Mouse (Mus musculus): ENCODE data around the gene Pik3cd.
A peak's percentile ranks its signal among the peaks of the same experiment; 100 is the strongest.
"Not testable (repeated sequence)": the region's sequence is repeated elsewhere in the genome, so short reads cannot be mapped to it uniquely, and the experiment has no call there.

Pik3cd gene

DNA sequence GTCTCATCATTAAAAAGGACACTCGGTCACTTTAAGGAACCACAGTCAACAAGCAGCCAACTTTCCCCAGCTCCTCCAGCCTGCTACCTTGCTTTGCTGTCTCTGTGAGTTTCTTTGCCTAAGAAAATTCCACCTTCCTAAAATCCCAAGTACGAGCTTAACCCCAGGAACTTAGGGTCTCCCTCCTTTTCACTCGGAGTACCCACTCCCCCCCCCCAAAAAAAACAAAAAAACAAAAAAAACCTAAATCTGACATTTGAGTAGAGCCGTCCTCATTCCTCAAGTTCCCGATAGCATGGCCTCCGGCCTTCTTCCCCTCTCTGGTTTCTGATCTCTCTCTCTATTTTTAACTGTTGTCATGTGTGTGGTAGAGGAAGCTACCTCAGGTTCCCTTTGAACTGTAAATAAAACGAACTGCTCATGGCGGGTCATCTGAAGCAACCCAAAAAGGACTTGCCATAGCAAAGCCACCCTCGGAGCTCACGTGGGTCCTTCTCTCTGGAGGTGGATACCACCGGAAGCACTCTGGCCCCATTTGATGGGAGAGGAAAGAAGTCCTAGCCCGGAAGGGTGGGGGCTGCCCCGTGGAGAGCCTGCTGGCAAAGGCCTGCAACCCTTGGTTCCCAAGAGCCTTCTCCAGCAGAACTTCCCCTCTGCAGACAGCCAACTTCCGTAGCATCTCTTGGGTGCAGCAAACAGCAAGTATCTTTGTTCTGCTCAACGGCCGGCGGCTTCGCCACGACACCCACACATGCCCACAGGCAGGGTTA is at the start of gene Pik3cd:
Pik3cd (minus strand) TSS at position 362 of the 770 bp plus-strand sequence.
- no peaks in the 10 kb centered on the region for H3K27me3 ChIP-seq (ENCODE audit: control insufficient read depth, insufficient read depth, low read length, poor library complexity, severe bottlenecking)
- DNase-seq (ENCODE audit: low read depth, low spot score): peak; percentile 77
- peaks cover 2% of the 10 kb centered on the region; the same call in 1 of the 2 replicates for H3K36me3 ChIP-seq (ENCODE audit: control insufficient read depth, insufficient read depth, low read length, poor library complexity, severe bottlenecking)

DNA sequence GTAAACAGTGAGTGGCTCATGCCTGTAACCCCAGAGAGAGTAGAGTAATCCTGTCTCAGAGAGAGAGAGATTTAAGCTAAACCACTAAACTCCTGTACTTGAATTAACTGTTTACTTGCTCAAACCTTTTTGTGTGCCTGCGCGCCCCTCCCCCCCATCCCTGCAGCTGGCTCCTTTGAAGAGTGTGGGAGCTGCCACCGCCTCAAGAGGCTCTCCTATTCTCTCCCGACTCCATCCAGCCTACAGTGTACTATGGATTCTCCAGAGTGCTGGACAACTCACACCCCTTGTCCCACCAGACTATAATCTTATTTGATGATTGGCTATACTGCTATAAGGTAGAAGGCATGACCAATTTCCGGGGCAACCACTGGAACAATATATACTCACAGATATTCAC is 48.3 kb upstream of the Pik3cd start:
- H3K36me3 ChIP-seq (ENCODE audit: control insufficient read depth, insufficient read depth, low read length, poor library complexity, severe bottlenecking): peaks cover 1% of the 10 kb centered on the region
- H3K27me3 ChIP-seq (ENCODE audit: control insufficient read depth, insufficient read depth, low read length, poor library complexity, severe bottlenecking): no peaks in the 10 kb centered on the region
- no peak for DNase-seq (ENCODE audit: low read depth, low spot score)

DNA sequence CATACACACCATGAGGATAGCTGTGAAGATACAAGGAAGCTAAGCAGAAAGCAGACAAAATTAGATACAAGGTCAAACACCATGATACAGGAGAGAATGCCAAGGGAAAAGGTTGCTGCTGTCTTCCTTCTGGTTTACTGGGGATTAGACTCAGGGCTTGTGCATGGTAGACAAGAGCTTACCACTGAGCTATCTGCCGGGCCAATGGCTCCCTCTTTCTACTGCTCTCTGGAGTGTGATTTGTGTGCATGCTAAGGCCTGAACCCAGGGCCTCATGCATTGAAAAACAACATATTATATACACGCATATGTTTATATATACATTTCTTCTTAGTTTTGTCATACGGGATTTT is 47.3 kb upstream of the Pik3cd start:
- H3K36me3 ChIP-seq (ENCODE audit: control insufficient read depth, insufficient read depth, low read length, poor library complexity, severe bottlenecking); H3K27me3 ChIP-seq (ENCODE audit: control insufficient read depth, insufficient read depth, low read length, poor library complexity, severe bottlenecking); DNase-seq (ENCODE audit: low read depth, low spot score): not testable (repeated sequence)

DNA sequence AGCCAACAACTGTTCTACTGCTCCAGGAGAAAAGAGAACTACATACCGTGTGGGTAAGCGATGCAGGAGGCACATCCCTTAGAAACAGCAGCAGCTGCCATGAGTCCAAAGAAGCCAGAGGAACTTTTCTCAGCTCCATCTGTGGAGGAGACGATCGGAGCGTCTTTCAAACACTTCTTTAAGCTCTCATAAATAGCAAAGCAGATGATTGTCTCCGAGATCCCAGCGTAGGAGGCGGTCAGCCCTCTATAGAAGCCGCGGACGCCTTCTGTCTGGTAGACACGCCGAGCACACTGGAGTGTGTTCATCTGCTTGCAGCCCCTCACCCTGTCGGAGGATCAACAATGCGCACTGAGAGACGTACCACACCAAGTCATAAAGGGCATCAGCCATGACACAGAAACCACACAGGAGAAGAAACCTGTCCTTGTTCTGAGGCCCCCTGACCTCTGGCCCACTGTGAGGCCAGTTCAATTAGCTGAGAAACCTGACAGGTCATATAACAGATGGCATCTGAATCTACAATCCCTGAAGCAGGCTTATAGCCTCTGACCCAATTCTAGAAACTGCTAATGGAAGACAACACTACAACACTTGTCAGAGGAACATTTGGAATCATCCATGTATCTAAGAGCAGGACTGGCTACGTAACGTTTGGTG is 46.8 kb upstream of the Pik3cd start:
- no peaks in the 10 kb centered on the region for H3K27me3 ChIP-seq (ENCODE audit: control insufficient read depth, insufficient read depth, low read length, poor library complexity, severe bottlenecking)
- H3K36me3 ChIP-seq (ENCODE audit: control insufficient read depth, insufficient read depth, low read length, poor library complexity, severe bottlenecking): peaks cover 1% of the 10 kb centered on the region
- DNase-seq (ENCODE audit: low read depth, low spot score): no peak

DNA sequence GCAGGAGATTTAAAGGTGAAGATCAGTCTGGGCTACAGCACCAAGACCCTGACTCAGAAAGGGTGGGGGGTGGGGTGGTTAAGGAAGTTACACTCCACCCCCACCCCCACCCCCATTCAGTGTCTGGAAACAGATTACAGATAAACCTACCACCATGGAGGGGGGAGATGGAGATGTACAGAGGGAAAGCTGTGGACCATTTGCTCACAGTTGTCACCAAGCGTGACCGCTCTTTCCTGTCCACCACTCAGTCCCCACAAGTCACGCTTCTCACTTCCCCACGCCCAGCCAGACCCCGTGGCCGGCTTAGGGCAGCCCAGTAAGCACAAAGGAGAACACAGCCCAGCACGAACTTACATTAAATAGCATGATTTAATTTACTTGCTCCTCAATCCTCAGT is 41.7 kb upstream of the Pik3cd start:
- DNase-seq (ENCODE audit: low read depth, low spot score): no peak
- Histone ChIP-seq H3K36me3 (ENCODE audit: control insufficient read depth, insufficient read depth, low read length, poor library complexity, severe bottlenecking) (peaks cover 1% of the 10 kb centered on the region), H3K27me3 (ENCODE audit: control insufficient read depth, insufficient read depth, low read length, poor library complexity, severe bottlenecking) (no peaks in the 10 kb centered on the region)

DNA sequence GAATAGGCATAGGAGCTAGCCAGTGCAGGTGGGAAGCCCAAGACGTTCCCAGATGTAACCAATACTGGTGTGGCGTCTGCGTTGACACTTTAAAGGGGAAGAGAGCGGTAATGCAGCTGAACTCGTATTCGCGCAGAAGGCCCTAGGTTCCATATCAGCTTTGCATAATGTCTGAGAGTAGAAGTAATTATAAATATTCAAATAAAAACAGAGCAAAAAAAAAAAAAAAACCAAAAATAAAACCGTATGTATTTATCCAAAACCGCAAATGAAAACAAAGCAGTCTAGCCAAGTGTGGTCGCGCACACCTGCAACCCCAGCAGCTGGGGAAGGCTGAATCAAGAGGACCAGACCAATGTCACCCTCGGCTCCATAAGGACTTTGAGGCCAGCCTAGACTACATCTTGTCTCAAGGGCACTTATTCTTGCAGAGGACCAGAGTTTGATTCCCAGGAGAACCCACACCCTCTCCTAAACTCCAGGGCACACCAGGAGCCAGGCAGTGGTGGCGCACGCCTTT is 39.7 kb upstream of the Pik3cd start:
- DNase-seq (ENCODE audit: low read depth, low spot score): no peak
- Histone ChIP-seq H3K27me3 (ENCODE audit: control insufficient read depth, insufficient read depth, low read length, poor library complexity, severe bottlenecking) (no peaks in the 10 kb centered on the region), H3K36me3 (ENCODE audit: control insufficient read depth, insufficient read depth, low read length, poor library complexity, severe bottlenecking) (peaks cover 1% of the 10 kb centered on the region)

DNA sequence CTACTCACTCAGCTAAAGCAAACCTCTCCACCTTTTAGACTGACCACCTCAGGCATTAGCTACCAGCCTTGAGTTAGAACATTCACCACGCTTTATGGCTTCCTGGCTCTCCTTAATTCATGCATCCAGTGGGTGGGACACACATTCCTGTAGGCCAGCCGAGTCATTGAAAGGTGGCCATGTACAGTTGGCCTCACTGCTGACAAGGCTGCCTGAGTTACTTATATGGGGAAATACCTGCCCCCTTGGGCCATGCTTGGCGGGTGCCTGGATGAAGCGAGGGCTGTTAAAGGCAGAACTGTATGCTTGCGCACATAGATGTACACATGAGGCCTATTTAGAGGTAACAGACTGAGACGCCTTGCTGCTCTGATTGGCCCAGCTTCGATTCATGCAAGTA is 37.9 kb upstream of the Pik3cd start:
- Histone ChIP-seq H3K27me3 (ENCODE audit: control insufficient read depth, insufficient read depth, low read length, poor library complexity, severe bottlenecking) (no peaks in the 10 kb centered on the region), H3K36me3 (ENCODE audit: control insufficient read depth, insufficient read depth, low read length, poor library complexity, severe bottlenecking) (no peaks in the 10 kb centered on the region; the same call in 1 of the 2 replicates)
- DNase-seq (ENCODE audit: low read depth, low spot score): no peak

DNA sequence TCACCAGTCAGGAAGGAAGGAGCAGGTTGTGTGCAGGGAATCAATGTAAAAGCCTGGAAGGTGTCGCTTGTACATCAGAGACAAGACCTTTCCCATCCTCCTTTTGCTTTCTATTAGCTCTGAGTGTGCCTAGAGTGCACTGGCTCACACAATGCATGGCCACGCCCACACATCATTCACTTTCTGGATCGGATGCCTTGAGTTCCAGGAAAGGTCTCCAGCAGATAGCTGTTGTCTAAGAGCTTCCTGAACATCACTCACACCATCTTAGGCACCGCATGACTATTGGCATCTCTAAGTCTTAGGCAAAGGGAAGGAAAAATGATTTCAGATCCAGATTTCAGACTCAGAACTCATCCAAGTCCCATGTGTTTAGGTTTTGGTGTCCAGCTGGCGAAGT is 37.1 kb upstream of the Pik3cd start:
- no peaks in the 10 kb centered on the region for H3K27me3 ChIP-seq (ENCODE audit: control insufficient read depth, insufficient read depth, low read length, poor library complexity, severe bottlenecking)
- no peaks in the 10 kb centered on the region; the same call in 1 of the 2 replicates for H3K36me3 ChIP-seq (ENCODE audit: control insufficient read depth, insufficient read depth, low read length, poor library complexity, severe bottlenecking)
- DNase-seq (ENCODE audit: low read depth, low spot score): no peak

DNA sequence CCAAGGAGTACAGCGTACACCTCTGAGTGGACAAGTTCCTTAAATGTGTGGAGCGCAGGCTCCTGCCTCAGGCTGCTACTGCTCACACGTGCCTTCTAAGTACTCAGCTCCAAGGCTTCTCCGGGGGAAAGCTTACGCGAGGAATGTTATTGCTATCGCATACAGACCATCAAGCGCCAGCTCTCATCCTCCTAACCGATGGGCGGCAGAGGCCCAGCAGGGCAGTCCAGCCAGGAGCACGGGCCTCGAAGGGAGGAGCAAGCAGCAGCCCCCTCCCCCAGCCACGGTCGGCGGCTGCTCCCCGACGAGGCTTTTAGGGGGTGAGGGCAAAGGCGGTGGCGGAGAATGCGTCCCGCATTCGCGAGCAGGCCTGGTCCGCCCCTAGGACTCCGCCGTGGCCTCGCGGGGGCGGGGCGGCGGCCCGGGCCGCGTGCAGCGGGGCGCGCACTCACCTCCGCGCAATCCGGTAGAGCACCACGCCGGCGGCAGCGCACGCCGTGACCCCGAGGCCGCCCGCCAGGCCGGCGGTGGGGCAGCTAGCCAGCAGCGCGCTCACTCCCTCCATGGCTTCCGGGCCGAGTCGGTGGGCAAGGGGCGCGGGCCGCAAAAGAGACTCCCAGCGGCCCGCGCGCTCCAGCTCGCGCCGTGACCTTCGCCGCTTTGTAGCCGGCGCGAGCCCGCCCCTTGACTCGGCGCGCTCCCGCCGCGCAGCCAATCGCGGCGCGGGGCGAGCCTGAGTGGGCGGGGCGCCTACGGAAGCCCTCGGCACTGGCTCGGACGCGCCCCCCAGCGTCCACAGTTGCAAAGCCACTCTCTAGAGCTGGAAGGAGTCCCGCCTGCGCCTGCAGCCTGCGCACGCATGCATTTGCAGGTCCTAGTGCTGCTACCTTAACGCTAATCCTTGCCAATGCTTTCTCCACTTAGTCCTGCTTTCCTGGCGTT is 35.3 kb upstream of the Pik3cd start, which contains the start of gene Tmem201:
Tmem201 (minus strand) TSS at position 662 of the 942 bp plus-strand sequence.
- Histone ChIP-seq H3K36me3 (ENCODE audit: control insufficient read depth, insufficient read depth, low read length, poor library complexity, severe bottlenecking) (no peaks in the 10 kb centered on the region), H3K27me3 (ENCODE audit: control insufficient read depth, insufficient read depth, low read length, poor library complexity, severe bottlenecking) (no peaks in the 10 kb centered on the region)
- DNase-seq (ENCODE audit: low read depth, low spot score): peak; percentile 95

DNA sequence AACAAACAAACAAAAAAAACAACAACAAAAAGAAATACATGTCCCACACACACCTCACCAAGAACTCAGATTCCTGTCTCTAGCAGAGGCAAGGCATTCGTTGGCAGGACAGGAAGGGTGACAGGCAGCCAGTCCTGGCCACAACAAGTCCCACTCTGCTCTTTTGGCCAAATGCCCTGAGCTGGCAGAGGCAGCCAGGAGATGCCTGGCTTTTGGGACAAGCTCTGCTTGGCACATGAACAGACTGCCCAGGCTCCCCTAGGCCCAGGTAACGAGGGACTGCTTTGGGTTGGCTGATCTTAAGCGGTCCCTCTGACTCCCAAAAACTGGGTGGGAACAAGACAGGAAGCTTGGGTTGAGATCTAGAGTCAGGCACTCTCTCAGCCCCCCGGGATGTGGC is 34.2 kb upstream of the Pik3cd start:
- DNase-seq (ENCODE audit: low read depth, low spot score): no peak
- no peaks in the 10 kb centered on the region for H3K27me3 ChIP-seq (ENCODE audit: control insufficient read depth, insufficient read depth, low read length, poor library complexity, severe bottlenecking)
- H3K36me3 ChIP-seq (ENCODE audit: control insufficient read depth, insufficient read depth, low read length, poor library complexity, severe bottlenecking): no peaks in the 10 kb centered on the region

DNA sequence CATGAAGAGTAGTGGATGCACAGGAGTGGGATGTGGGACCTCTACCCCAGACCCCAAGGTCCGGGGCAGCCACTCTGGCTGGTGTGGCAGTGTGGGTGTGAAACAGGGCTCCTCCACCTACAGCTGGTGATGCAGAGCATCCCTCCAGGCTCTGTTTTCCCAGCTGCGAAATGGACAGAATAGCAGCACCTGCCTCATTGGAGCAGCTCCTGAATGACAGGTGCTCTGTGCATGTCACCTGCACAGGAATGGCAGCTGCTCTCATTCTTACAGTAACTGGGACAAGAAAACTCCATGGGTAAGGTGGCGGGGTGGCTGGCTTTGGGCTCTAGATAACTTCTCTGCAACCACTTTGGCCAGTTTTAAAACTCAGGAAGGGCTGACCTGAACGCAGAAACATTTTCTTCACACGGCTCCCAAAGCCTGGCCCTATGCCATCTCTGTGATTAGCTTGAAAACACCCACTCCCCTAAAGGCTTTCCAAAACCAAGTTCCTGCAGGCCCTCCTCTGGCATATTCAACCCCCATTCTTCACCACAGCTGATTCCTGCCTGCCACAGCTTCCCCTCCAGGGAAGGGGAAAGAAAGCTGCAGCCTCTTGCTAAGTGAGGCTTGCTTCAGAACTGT is 33.4 kb upstream of the Pik3cd start:
- H3K36me3 ChIP-seq (ENCODE audit: control insufficient read depth, insufficient read depth, low read length, poor library complexity, severe bottlenecking): no peaks in the 10 kb centered on the region
- DNase-seq (ENCODE audit: low read depth, low spot score): no peak
- H3K27me3 ChIP-seq (ENCODE audit: control insufficient read depth, insufficient read depth, low read length, poor library complexity, severe bottlenecking): no peaks in the 10 kb centered on the region

DNA sequence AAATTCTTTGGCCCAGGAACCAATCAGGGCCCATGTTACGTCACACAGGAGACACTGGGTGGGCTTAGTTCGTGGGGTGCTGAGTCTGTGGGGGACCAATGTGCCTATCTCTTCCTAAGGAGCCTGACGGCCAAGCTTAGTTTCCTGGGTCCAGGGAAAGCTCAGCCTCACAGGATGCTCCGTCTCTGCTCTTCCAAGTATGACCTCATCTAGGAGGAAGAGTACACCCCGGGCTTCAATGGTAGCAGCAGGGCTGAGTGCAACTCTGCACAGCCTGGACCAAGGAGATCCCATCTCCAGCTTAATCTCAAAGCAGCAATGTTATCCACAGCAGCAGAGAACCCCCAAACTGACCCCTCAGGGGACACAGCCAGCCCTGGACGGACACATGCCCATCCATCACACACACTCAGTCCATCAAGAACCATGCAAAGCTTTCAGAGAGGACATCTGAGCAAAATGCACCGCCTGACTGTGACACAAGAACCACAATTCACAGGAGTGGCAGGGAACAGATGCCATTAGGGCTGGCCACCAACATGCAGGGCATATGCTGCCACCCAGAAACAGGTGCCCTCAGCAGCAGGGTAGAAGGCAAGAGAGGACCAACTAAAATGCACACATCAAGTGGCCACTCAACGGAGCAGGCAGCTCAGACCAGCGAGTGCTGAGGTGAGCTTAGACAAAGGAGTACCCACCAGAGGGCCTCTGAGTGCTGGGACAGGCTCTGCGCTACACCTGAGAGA is 32.5 kb upstream of the Pik3cd start:
- H3K36me3 ChIP-seq (ENCODE audit: control insufficient read depth, insufficient read depth, low read length, poor library complexity, severe bottlenecking): no peaks in the 10 kb centered on the region
- no peaks in the 10 kb centered on the region for H3K27me3 ChIP-seq (ENCODE audit: control insufficient read depth, insufficient read depth, low read length, poor library complexity, severe bottlenecking)
- DNase-seq (ENCODE audit: low read depth, low spot score): no peak

DNA sequence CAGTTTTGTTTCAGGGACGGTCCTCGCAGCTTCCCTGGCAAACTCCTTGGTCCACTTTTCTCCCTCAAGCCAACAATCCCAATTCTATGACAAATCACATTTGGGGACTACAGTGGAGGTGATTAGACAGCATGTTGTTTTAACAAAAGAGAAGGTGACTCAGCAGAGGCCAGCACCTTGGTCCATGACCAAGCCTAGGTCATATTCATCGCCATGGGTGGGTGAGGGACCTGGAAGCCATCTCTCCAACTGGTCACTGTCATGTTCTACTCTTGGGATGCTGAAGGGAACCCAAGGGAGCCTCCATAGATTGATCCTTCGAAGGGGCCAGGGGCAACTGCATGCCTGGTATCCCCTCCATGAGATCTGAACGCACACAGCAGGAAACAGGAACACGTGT is 31.9 kb upstream of the Pik3cd start:
- H3K27me3 ChIP-seq (ENCODE audit: control insufficient read depth, insufficient read depth, low read length, poor library complexity, severe bottlenecking): no peaks in the 10 kb centered on the region
- no peak for DNase-seq (ENCODE audit: low read depth, low spot score)
- H3K36me3 ChIP-seq (ENCODE audit: control insufficient read depth, insufficient read depth, low read length, poor library complexity, severe bottlenecking): no peaks in the 10 kb centered on the region

DNA sequence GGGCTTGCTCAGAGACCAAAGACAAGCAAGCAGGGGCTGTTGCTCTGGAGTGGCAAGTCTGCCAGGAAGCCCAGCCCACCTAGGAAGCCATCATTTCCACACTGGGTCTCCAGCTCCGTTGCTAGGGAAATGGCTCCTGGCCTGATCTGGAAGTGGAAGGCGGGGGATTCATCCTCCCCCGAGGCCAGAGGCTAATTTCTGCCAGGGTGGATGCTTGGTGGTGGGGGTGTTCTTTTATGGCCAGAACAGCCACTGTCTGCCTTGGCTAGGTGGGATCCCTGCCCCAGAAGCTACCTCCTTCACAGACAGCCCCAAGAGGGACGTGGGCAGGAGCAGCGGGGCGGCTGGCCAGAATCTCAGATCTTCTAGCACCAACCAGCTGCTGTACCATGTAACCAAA is 31.4 kb upstream of the Pik3cd start:
- DNase-seq (ENCODE audit: low read depth, low spot score): no peak
- H3K27me3 ChIP-seq (ENCODE audit: control insufficient read depth, insufficient read depth, low read length, poor library complexity, severe bottlenecking): no peaks in the 10 kb centered on the region
- H3K36me3 ChIP-seq (ENCODE audit: control insufficient read depth, insufficient read depth, low read length, poor library complexity, severe bottlenecking): no peaks in the 10 kb centered on the region
